Mouse (Mus musculus) heart, adult 18-20 months (tissue): ENCODE measurements at regions not wholly inside any gene's neighbourhood (a gene's known extent, or its start where the extent isn't known, plus 50 kb on each side); places are given as distances from the start of the nearest gene placed in this dataset.
A peak's percentile ranks its signal among the peaks of the same experiment; 100 is the strongest.

ENCODE experiments used
- DNase-seq, 2 experiments: peaks; one replicate each; pipeline ENCODE4 v3.0.0; 2021 to 2022; ENCODE audit warnings: mixed read lengths in 1 of 2

- no peak for DNase-seq
These were observed 53.1 kb upstream of the Rai14 start for GRCm38 (mm10) chr15:10767535-10767934.

DNA sequence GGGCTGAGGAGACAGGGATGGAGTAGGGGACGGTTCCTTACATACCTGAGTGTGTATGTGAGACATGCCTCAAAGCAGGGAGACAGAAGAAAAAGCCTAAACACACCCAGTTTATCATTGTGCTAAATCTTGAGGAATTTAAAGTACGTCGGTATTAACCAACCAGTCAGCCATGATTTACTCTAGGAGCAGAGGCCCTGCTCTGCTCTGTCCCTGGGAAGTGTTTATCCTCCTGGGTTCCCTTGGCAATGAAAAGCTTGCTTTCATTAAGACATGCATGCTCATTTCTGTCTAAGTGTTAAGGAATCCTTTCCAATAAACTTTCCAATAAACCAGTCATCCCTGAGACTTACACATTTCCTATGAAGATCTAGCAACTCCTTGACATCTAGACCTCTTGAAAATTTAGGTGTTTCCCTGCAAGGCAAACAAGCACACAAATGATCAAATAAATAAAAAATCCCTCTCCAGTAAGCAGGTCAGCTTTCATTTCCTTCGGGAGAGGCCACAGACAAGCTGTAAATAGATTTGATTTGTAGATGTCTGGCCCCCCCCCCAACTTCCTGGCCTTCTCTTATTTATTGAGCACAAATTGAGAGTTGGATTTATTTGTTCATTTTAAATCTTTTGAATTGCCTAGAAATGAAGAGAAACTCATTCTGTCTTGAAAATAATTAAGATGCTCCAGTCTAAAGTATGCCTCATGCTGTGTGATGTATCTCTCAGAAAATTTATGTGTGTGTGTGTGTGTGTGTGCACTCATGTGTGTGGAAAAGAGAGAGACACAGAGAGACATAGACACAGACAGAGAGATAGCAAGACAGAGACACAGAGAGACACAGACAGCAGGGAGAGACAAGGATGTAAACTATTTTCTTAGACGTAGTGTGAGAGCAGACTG lies 56.2 kb upstream of the Rai14 start:
- no peak for DNase-seq

DNA sequence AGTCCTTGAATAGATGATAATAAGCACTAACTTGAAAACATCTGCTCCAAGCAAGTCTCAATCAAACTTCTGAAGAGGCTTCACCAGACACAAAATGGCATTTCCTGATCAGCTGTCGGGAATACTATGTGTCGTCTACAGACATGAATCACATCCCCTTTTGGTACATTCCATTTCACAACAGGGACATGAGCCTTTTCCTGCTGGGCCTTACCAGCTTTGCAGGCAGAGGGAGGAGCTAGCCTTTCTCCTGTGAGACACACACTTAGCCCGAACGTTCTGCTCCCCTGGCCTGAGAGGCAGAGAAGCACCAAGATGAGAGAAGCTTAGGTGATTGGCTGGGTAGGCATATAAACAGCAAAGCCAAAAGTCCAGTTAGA lies 56.9 kb upstream of the Rai14 start:
- DNase-seq = peak in 1 of 2 experiments; percentile 39

GRCm38 (mm10) chr15:10779941-10780620 lies 65.7 kb upstream of the Rai14 start:
- DNase-seq = peak; percentile 33 to 61

- DNase-seq = peak in 1 of 2 experiments; percentile 0
These were observed 74.9 kb upstream of the Rai14 start for GRCm38 (mm10) chr15:10789371-10789770.

DNA sequence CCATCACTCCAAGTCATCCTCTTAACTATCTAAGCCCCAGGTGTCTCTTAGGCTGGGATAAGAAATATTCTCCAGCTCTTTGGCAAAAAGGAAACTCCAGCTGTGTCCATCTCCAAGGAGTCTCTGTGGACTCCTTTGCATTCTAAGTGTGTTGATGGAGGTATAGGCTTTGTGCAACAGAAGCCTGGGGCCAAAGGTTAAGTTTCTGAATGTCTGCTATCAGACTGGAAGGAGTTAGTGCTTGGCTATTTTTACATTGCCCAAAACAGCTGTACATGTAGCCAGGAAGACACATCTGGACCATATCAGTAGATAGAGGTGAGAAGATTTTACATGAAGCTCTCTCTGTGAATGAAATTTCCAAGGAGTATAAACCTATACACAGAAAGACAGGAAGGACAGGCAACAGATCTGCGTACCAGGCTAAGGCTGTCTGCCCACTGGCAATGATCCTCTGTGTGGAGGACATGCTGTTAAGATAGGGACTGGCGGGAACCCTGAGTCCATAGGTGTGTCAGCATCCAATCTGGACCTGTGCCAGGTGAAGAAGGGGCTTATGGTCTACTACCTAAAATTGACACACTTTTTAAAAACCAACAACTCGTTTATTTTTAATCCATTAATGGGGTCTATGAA lies 76.6 kb upstream of the Rai14 start:
- peak in 1 of 2 experiments; percentile 1 for DNase-seq

DNA sequence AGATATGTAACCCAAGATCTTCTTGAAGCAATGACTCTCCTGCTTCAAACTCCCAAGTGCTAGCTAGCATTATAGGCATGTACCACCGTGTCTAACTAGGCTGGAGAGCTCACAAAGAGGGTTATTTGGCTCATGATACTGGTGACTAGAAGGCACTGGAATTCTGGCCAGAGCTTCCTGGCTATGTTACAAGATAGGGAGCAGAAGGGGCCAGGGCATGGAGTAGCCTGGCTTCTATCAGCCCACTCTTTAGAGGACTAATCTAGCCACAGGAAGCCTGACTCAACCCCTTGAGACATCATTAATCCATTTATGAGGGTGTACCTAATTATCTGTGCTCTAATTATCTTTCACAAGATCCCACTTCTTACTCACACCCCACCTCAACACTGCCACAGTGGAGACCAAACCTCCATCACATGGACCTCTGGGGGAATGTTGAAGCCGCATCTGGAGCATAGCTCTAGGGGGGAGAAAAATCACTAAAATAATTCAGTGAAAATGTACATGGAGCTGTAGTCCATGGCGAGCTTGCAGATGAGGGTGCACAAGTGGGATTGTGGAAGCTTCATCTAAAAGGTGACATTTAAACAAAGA lies 77.2 kb upstream of the Rai14 start:
- DNase-seq = peak in 1 of 2 experiments; percentile 1

DNA sequence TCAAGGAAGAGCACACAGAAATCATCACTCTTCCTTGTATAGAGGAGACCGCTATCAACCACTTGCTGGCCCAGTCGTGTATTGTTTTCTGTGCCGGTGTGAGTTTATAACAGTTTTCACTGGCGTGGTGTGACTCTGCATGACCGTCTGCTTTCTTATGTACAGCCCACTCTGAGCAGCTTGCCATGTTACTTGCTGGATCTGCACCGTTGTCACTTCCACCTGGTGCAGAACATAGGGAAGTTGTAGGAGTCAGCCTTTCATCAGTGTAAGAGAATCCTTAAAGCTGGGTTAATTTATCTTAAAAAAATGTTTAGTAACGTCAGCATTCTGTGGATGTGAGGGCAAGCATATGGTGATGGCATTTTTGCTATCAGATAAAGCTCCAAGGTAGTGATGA lies 77.7 kb upstream of the Rai14 start:
- DNase-seq = no peak

GRCm38 (mm10) chr15:10795126-10795792 lies 80.8 kb upstream of the Rai14 start:
- no peak for DNase-seq

DNA sequence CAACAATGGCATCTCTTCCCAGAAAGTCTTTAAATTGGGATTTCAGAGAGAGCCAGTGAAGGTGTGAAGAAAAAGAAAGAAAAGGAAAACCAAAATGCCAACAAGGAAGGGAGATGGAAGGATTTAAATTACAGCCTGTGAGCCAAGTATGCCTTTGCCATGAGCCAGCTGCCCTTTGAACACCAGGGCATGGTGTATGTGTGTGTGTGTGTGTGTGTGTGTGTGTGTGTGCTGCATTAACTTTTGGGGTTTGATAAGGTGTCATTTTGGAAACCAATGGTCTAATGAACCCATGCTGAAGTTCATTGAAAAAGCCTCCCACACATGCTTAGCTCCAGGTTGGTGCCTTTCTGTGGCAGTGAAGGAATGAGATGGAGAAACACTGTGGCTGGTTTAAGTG lies 85.2 kb upstream of the Rai14 start:
- no peak for DNase-seq

- no peak for DNase-seq
These were observed 99.8 kb upstream of the Rai14 start for GRCm38 (mm10) chr15:10814195-10814594.

GRCm38 (mm10) chr15:10814709-10815108 lies 100.3 kb upstream of the Rai14 start:
- peak; percentile 21 to 39 for DNase-seq

- no peak for DNase-seq
These were observed 101.8 kb upstream of the Rai14 start for GRCm38 (mm10) chr15:10816213-10816621.

DNA sequence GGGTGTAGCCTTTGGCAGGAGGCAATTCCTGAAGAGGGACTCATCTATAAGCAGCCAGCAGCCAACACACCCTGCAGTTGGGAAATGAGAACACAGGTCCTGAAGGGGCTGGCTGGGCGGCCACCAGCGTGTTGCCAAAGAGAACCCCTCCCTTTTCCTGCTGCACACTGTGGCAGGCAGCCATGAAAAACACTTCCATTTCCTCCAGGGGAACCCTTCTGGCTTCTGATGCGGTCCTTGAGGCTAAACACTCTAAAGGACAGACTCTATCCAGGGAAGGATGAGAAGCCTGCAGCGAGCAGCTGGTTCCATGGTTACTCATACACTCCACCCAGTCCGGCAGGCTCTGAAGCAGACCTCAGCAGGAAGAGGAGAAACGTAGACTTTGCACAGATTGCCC lies 103.8 kb upstream of the Rai14 start:
- peak; percentile 88 to 95 for DNase-seq

- DNase-seq = no peak
These were observed 104.3 kb upstream of the Rai14 start for GRCm38 (mm10) chr15:10818706-10819105.

- DNase-seq = no peak
These were observed 109.5 kb upstream of the Rai14 start for GRCm38 (mm10) chr15:10823933-10824332.

DNA sequence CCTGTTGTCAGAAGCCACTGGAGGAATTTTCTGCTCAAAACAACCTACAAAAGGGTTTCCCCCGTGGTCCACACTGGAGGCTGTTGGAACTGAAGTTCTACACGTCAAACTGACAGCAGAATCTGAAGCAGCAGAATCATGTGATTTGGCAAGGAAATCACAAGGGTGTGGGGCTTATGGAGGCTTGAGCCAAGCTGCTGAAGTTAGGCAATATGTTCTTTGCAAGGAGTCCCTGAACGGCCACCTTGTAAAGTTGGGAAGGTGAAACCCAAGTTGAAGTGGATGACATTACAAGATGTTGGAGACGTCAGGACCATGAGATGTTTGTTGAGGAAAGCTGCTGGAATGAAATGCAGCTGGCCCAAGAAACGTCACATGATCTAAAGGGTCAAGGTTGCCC lies 115.2 kb upstream of the Rai14 start:
- DNase-seq = no peak

GRCm38 (mm10) chr15:10830478-10830877 lies 116.1 kb upstream of the Rai14 start:
- no peak for DNase-seq

GRCm38 (mm10) chr15:10831106-10831505 lies 116.7 kb upstream of the Rai14 start:
- no peak for DNase-seq

- no peak for DNase-seq
These were observed 117.9 kb upstream of the Rai14 start for GRCm38 (mm10) chr15:10832331-10832730.

DNA sequence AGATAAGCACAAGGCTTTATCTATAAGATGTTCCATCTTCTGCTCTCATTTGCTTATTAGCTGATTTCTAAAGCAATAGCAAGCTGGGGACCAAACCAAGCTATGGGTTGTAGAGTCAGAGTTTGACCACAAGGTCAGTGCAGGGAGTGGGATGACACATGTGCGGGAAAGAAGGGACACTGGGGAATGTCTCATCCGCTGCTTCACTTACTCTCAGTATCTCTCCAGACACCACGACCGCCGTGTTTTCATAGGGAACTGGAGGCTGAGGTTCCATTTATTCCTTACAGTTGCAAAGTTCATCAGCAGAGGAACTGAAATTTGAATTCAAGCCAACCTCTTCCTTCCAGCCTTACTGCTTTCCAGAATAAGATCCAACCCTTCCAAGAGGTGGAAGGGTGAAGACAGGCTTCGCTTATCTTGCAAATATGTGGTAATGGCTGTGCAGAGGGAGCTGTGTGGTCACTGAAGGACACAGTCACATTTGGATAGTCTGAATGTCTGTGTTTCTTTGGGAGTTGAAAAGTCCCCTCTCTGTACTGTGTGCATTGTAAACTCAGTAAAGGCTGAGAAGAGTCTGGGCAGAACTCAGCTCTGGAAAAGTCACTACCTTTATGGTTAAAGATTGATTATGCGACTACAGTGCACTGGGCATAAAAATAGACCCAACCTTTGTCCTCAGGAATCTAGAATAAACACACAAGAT lies 118.1 kb upstream of the C1qtnf3 start:
- peak; percentile 29 to 37 for DNase-seq
